Mouse (Mus musculus): ENCODE measurements around the gene Tbata. TPM values are rescaled to one million over a fixed set of nuclear protein-coding genes. Genes with fewer than 3 reads are reported as not detected.

Tbata gene
- total RNA-seq, 1 experiment, result not detected

- H3K9me3 ChIP-seq (ENCODE audit: control insufficient read depth, insufficient read depth, low read depth, low read length), result no peaks in the 10 kb centered on the region
- no peaks in the 10 kb centered on the region for H3K36me3 ChIP-seq (ENCODE audit: control insufficient read depth, insufficient read depth, low read length, poor library complexity, severe bottlenecking)
- TF ChIP-seq CHD2 (IDR thresholded peaks at IDR 0.05; ENCODE audit: low read depth, low read length), result no peak
- TF ChIP-seq ZNF384 (IDR thresholded peaks at IDR 0.05; ENCODE audit: low read depth, low read length), result no peak
- TF ChIP-seq HCFC1 (IDR thresholded peaks at IDR 0.05; ENCODE audit: borderline replicate concordance, insufficient read depth, low read length), result no peak
- TF ChIP-seq MAFK (IDR thresholded peaks at IDR 0.05; ENCODE audit: insufficient read depth, low read depth, low read length), result no peak
- TF ChIP-seq ZC3H11A (IDR thresholded peaks at IDR 0.05; ENCODE audit: borderline replicate concordance, low read depth, low read length), result no peak
- no peaks in the 10 kb centered on the region for H3K4me1 ChIP-seq (ENCODE audit: control insufficient read depth in 2 of 2, insufficient read depth in 2 of 2, low read length in 2 of 2, poor library complexity in 1 of 2)
- no peak for DNase-seq (ENCODE audit: low read depth, low spot score)
- no peak overlapping the region for H3K4me3 ChIP-seq (ENCODE audit: insufficient read depth in 1 of 2, low read depth in 1 of 2, low read length in 2 of 2, poor library complexity in 1 of 2, severe bottlenecking in 1 of 2)
- no peak overlapping the region for H3K9ac ChIP-seq (ENCODE audit: insufficient read depth, low read depth, low read length, poor library complexity, severe bottlenecking)
- no peak overlapping the region for H3K27ac ChIP-seq (ENCODE audit: insufficient read depth, low read depth, low read length, poor library complexity, severe bottlenecking)
- in situ Hi-C loops (cut with MboI; ENCODE audit: low sequenced_read_pairs in 2 of 2, unreplicated experiment in 2 of 2), result no loop called here
Measured at GRCm38 (mm10) chr10:61162366-61162765, 9.4 kb upstream of the Tbata start.

GRCm38 (mm10) chr10:61167333-61168096, 4.2 kb upstream of the Tbata start:
- Histone ChIP-seq H3K9ac (ENCODE audit: insufficient read depth, low read depth, low read length, poor library complexity, severe bottlenecking) (no peak overlapping the region), H3K36me3 (ENCODE audit: control insufficient read depth, insufficient read depth, low read length, poor library complexity, severe bottlenecking) (no peaks in the 10 kb centered on the region), H3K9me3 (ENCODE audit: control insufficient read depth, insufficient read depth, low read depth, low read length) (no peaks in the 10 kb centered on the region), H3K4me3 (ENCODE audit: insufficient read depth in 1 of 2, low read depth in 1 of 2, low read length in 2 of 2, poor library complexity in 1 of 2, severe bottlenecking in 1 of 2) (no peak overlapping the region), H3K4me1 (ENCODE audit: control insufficient read depth in 2 of 2, insufficient read depth in 2 of 2, low read length in 2 of 2, poor library complexity in 1 of 2) (no peaks in the 10 kb centered on the region), H3K27ac (ENCODE audit: insufficient read depth, low read depth, low read length, poor library complexity, severe bottlenecking) (no peak overlapping the region)
- in situ Hi-C loops (cut with MboI; ENCODE audit: low sequenced_read_pairs in 2 of 2, unreplicated experiment in 2 of 2), result no loop called here
- DNase-seq (ENCODE audit: low read depth, low spot score), result no peak
- TF ChIP-seq HCFC1 (IDR thresholded peaks at IDR 0.05; ENCODE audit: borderline replicate concordance, insufficient read depth, low read length), result no peak
- no peak for TF ChIP-seq ZNF384 (IDR thresholded peaks at IDR 0.05; ENCODE audit: low read depth, low read length)
- no peak for TF ChIP-seq MAFK (IDR thresholded peaks at IDR 0.05; ENCODE audit: insufficient read depth, low read depth, low read length)
- TF ChIP-seq ZC3H11A (IDR thresholded peaks at IDR 0.05; ENCODE audit: borderline replicate concordance, low read depth, low read length), result no peak
- TF ChIP-seq CHD2 (IDR thresholded peaks at IDR 0.05; ENCODE audit: low read depth, low read length), result no peak

GRCm38 (mm10) chr10:61168393-61168792, 3.4 kb upstream of the Tbata start:
- no peaks in the 10 kb centered on the region for H3K36me3 ChIP-seq (ENCODE audit: control insufficient read depth, insufficient read depth, low read length, poor library complexity, severe bottlenecking)
- H3K9me3 ChIP-seq (ENCODE audit: control insufficient read depth, insufficient read depth, low read depth, low read length), result no peaks in the 10 kb centered on the region
- H3K4me1 ChIP-seq (ENCODE audit: control insufficient read depth in 2 of 2, insufficient read depth in 2 of 2, low read length in 2 of 2, poor library complexity in 1 of 2), result no peaks in the 10 kb centered on the region
- no peak overlapping the region for H3K9ac ChIP-seq (ENCODE audit: insufficient read depth, low read depth, low read length, poor library complexity, severe bottlenecking)
- no peak for DNase-seq (ENCODE audit: low read depth, low spot score)
- no peak overlapping the region for H3K4me3 ChIP-seq (ENCODE audit: insufficient read depth in 1 of 2, low read depth in 1 of 2, low read length in 2 of 2, poor library complexity in 1 of 2, severe bottlenecking in 1 of 2)
- H3K27ac ChIP-seq (ENCODE audit: insufficient read depth, low read depth, low read length, poor library complexity, severe bottlenecking), result no peak overlapping the region
- in situ Hi-C loops (cut with MboI; ENCODE audit: low sequenced_read_pairs in 2 of 2, unreplicated experiment in 2 of 2), result no loop called here
- TF ChIP-seq CHD2 (IDR thresholded peaks at IDR 0.05; ENCODE audit: low read depth, low read length), result no peak

GRCm38 (mm10) chr10:61172496-61172895, 742 bp downstream of the Tbata start:
- TF ChIP-seq ZC3H11A (IDR thresholded peaks at IDR 0.05; ENCODE audit: borderline replicate concordance, low read depth, low read length), result peak; percentile 35; the same call in 1 of the 2 replicates
- TF ChIP-seq ZNF384 (IDR thresholded peaks at IDR 0.05; ENCODE audit: low read depth, low read length), result no peak
- Histone ChIP-seq H3K4me1 (ENCODE audit: control insufficient read depth in 2 of 2, insufficient read depth in 2 of 2, low read length in 2 of 2, poor library complexity in 1 of 2) (peaks cover 2 to 7% of the 10 kb centered on the region in 2 experiments; a peak in 2 of 4 replicates), H3K9me3 (ENCODE audit: control insufficient read depth, insufficient read depth, low read depth, low read length) (no peaks in the 10 kb centered on the region), H3K4me3 (ENCODE audit: insufficient read depth in 1 of 2, low read depth in 1 of 2, low read length in 2 of 2, poor library complexity in 1 of 2, severe bottlenecking in 1 of 2) (no peak overlapping the region), H3K9ac (ENCODE audit: insufficient read depth, low read depth, low read length, poor library complexity, severe bottlenecking) (no peak overlapping the region), H3K36me3 (ENCODE audit: control insufficient read depth, insufficient read depth, low read length, poor library complexity, severe bottlenecking) (no peaks in the 10 kb centered on the region), H3K27ac (ENCODE audit: insufficient read depth, low read depth, low read length, poor library complexity, severe bottlenecking) (no peak overlapping the region)
- no peak for DNase-seq (ENCODE audit: low read depth, low spot score)
- in situ Hi-C loops (cut with MboI; ENCODE audit: low sequenced_read_pairs in 2 of 2, unreplicated experiment in 2 of 2), result no loop called here
